Mouse (Mus musculus) gastrocnemius, postnatal 14 days (tissue): ENCODE data around the gene Gcn1l1. TPM values are rescaled to one million over a fixed set of nuclear protein-coding genes. Genes with fewer than 3 reads are reported as not detected.

Experiments
- microRNA-seq, 2 experiments: library from miRNA; unstranded; fragments of <30 nt; microRNA quantifications; one replicate each; pipeline ENCODE4 v1.2.0; 2021
- total RNA-seq, 2 experiments: library from RNA; stranded (reverse); gene quantifications; 2 replicates each; pipeline ENCODE4 v1.2.3; 2021

Gene Gcn1l1
- total RNA-seq, 2 experiments from 2014 or later: 28.7 to 31.3 TPM

Small RNA genes lying within 50 kb of the gene (microRNA-seq; reads per million reads assigned to microRNA genes)
- 0 reads per million in 2 experiments for gene Mir7029
- 0 to 0.32 reads per million in 2 experiments for gene Mir7030

Other genes with a start within 250 kb of the Gcn1l1 start
- gene Srsf9, start 238.1 kb upstream of the Gcn1l1 start, total RNA-seq: 10 to 100 TPM; 14.5 to 15.9 TPM
- 10 to 100 TPM; 18.8 to 19.7 TPM for gene Gatc, start 224.1 kb upstream of the Gcn1l1 start, total RNA-seq
- gene Triap1, start 224.0 kb upstream of the Gcn1l1 start, total RNA-seq: 10 to 100 TPM; 12.4 to 15.2 TPM
- 100 to 1,000 TPM; 105 to 114 TPM for gene Cox6a1, start 216.3 kb upstream of the Gcn1l1 start, total RNA-seq
- gene Msi1, start 135.7 kb upstream of the Gcn1l1 start, total RNA-seq: 1 to 10 TPM; 1.0 to 1.9 TPM
- gene Pla2g1b, start 99.0 kb upstream of the Gcn1l1 start, total RNA-seq: not detected
- 10 to 100 TPM; 10.3 to 16.6 TPM for gene Sirt4, start 80.5 kb upstream of the Gcn1l1 start, total RNA-seq
- gene Pxn, start 58.6 kb upstream of the Gcn1l1 start, total RNA-seq: 10 to 100 TPM; 80.6 to 83.4 TPM
- gene Rplp0, start 5.8 kb upstream of the Gcn1l1 start, total RNA-seq: 100 to 1,000 TPM; 780 to 872 TPM
- gene Rab35, start 66.7 kb downstream of the Gcn1l1 start, total RNA-seq: 10 to 100 TPM; 28.9 to 35.2 TPM
- 1 to 10 TPM; 2.6 to 3.9 TPM for gene Bicdl1, start 166.4 kb downstream of the Gcn1l1 start, total RNA-seq